Mouse (Mus musculus): ENCODE measurements around the gene Cd80. TPM values are rescaled to one million over a fixed set of nuclear protein-coding genes. Genes with fewer than 3 reads are reported as not detected.
"Not testable (repeated sequence)": the region's sequence is repeated elsewhere in the genome, so short reads cannot be mapped to it uniquely, and the experiment has no call there.

Cd80 gene
- polyA plus RNA-seq, 1 experiment from 2014 or later, result 0.93 TPM

DNA sequence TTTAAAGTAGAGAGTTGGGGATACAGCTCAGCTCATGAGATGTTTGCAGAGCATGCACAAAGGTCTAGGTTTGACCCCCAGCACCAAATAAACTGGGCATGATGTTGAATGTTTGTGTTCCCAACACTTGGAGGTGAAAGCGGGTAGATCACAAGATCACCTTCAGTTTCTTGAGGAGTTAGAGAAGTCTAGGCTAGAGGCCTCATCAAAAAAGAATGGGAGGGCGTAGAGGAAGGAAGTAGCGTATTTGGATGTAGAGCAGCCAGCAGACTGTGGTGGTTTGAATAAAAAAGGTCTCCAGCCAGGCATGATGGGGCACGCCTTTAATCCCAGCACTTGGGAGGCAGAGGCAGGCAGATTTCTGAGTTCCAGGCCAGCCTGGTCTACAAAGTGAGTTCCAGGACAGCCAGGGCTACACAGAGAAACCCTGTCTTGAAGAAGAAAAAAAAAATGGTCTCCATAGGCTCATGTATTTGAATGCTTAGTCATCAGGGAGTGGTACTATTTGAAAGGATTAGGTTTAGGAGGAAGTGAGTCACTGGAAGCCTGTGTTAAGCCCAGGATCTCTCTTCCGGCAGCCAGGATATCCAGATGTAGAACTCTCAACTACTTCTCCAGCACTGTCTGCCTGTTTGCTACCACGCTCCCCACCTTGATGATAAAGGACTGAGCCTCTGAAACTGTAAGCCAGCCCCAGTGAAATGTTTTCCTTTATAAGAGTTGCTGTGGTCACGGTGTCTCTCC lies 11.5 kb upstream of the Cd80 start:
- Histone ChIP-seq H3K4me2 (ENCODE audit: low read length) (no peak overlapping the region), H3K9ac (replicated peaks; ENCODE audit: low read length) (no peak overlapping the region), H3K27me3 (ENCODE audit: control insufficient read depth, insufficient read depth, low read length) (no peaks in the 10 kb centered on the region), H3K9me3 (ENCODE audit: control insufficient read depth, low read length) (no peaks in the 10 kb centered on the region), H3K4me3 (replicated peaks; ENCODE audit: low read depth, low read length) (no peak overlapping the region), H3K27ac (replicated peaks; ENCODE audit: low read depth, low read length) (no peak overlapping the region), H3K4me1 (ENCODE audit: control insufficient read depth, insufficient read depth, low read length) (no peaks in the 10 kb centered on the region), H3K36me3 (ENCODE audit: control insufficient read depth, insufficient read depth, low read length) (peaks cover 55% of the 10 kb centered on the region)
- no peak for ATAC-seq (ENCODE audit: low FRiP score, low TSS enrichment)
- WGBS, result 94% methylated on average over 7 of the region's 7 CpGs
- no peak for DNase-seq

DNA sequence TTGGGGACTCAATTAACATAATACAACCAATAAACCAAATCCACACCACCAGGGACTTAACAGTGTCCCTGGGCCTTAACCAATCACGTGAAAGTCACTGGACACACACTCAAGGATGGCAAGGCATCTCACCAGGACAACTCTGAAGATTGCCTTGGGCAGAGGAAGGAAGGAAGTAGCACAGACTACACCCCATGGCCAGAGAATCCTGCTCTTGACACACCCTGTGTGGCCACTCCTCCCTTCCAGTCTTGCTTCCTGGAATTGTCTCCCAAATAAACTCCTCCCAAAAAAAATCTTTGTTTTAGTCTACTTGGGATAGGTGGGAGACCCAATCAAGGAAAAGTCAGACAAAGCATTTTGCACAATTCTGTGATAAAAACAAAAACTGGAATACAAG lies 10.3 kb upstream of the Cd80 start:
- no peaks in the 10 kb centered on the region for H3K9me3 ChIP-seq (ENCODE audit: control insufficient read depth, low read length)
- H3K4me1 ChIP-seq (ENCODE audit: control insufficient read depth, insufficient read depth, low read length), result no peaks in the 10 kb centered on the region
- H3K4me3 ChIP-seq (replicated peaks; ENCODE audit: low read depth, low read length), result no peak overlapping the region
- H3K9ac ChIP-seq (replicated peaks; ENCODE audit: low read length), result no peak overlapping the region
- no peak for ATAC-seq (ENCODE audit: low FRiP score, low TSS enrichment)
- WGBS, result 100% methylated on average over 1 of the region's 1 CpGs
- DNase-seq, result no peak
- no peaks in the 10 kb centered on the region for H3K27me3 ChIP-seq (ENCODE audit: control insufficient read depth, insufficient read depth, low read length)
- peaks cover 64% of the 10 kb centered on the region for H3K36me3 ChIP-seq (ENCODE audit: control insufficient read depth, insufficient read depth, low read length)
- H3K4me2 ChIP-seq (ENCODE audit: low read length), result no peak overlapping the region
- no peak overlapping the region for H3K27ac ChIP-seq (replicated peaks; ENCODE audit: low read depth, low read length)

DNA sequence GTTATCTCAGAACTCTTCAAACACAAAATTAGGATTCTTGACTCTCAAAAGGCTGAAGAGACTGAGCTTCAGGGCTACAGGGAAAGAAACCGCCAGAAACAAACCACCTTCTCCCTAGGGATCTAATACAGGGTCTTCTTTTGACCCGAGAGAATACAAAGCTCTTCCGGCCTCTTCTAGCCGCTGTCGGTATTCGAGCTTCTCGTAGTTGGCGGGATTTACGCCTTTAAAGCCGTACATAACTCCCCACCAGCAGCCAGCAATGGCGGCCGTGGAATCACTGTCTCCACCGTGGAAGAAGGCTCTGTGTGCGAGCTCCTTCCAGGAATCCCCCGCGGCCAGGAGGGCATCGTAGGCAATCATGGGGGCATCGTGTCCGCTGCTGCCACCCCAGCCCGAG lies 9.8 kb upstream of the Cd80 start:
- DNase-seq (no peak), ATAC-seq (ENCODE audit: low FRiP score, low TSS enrichment) (no peak)
- Histone ChIP-seq H3K27me3 (ENCODE audit: control insufficient read depth, insufficient read depth, low read length) (no peaks in the 10 kb centered on the region), H3K36me3 (ENCODE audit: control insufficient read depth, insufficient read depth, low read length) (peaks cover 67% of the 10 kb centered on the region), H3K4me3 (replicated peaks; ENCODE audit: low read depth, low read length) (no peak overlapping the region), H3K4me1 (ENCODE audit: control insufficient read depth, insufficient read depth, low read length) (peaks cover under 1% of the 10 kb centered on the region; the same call in 1 of the 2 replicates), H3K27ac (replicated peaks; ENCODE audit: low read depth, low read length) (no peak overlapping the region), H3K4me2 (ENCODE audit: low read length) (no peak overlapping the region), H3K9ac (replicated peaks; ENCODE audit: low read length) (no peak overlapping the region), H3K9me3 (ENCODE audit: control insufficient read depth, low read length) (no peaks in the 10 kb centered on the region)
- WGBS, result 97% methylated on average over 20 of the region's 20 CpGs

DNA sequence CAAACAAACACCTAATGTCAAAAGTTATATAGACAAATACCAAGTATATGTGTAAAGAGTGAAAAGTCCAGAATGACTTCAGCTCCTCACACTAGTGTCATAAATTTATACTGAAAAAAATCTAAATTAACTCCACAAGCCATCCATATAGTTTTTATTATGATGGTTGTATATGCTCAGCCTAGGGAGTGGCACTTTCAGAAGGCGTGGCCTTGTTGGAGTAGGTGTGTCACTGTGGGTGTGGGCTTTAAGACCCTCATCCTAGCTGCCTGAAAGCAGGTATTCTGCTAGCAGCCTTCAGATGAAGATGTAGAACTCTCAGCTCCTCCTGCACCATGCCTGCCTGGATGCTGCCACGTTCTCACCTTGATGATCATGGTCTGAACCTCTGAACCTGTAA lies 9.2 kb upstream of the Cd80 start:
- H3K4me3 ChIP-seq (replicated peaks; ENCODE audit: low read depth, low read length); H3K4me1 ChIP-seq (ENCODE audit: control insufficient read depth, insufficient read depth, low read length); ATAC-seq (ENCODE audit: low FRiP score, low TSS enrichment); H3K27ac ChIP-seq (replicated peaks; ENCODE audit: low read depth, low read length); H3K27me3 ChIP-seq (ENCODE audit: control insufficient read depth, insufficient read depth, low read length); H3K9me3 ChIP-seq (ENCODE audit: control insufficient read depth, low read length); DNase-seq; H3K9ac ChIP-seq (replicated peaks; ENCODE audit: low read length); H3K4me2 ChIP-seq (ENCODE audit: low read length): not testable (repeated sequence)
- H3K36me3 ChIP-seq (ENCODE audit: control insufficient read depth, insufficient read depth, low read length), result peaks cover 67% of the 10 kb centered on the region
- WGBS, result 92% methylated on average over 2 of the region's 2 CpGs

DNA sequence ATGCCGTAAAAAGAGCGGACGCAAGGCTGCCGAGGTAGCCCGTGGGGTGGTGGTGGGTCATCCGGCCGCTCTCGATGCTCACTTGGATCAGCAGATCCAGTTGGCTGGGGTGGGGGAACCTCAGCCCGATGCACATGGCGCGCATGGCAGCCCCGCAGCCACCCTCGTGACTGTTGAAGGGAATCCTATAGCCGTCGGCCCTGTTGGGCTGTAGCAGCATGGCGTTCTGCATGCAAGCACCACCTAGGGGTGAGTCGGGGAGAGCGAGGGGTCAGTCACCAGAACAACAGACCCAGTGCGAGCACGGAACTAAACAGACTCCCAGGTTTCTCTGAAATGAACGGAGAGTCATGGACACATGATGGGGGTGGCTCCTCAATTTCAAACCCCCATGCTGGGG lies 8.0 kb upstream of the Cd80 start:
- Histone ChIP-seq H3K4me2 (ENCODE audit: low read length) (no peak overlapping the region), H3K4me3 (replicated peaks; ENCODE audit: low read depth, low read length) (no peak overlapping the region), H3K4me1 (ENCODE audit: control insufficient read depth, insufficient read depth, low read length) (peaks cover 14% of the 10 kb centered on the region), H3K27ac (replicated peaks; ENCODE audit: low read depth, low read length) (no peak overlapping the region), H3K36me3 (ENCODE audit: control insufficient read depth, insufficient read depth, low read length) (peaks cover 67% of the 10 kb centered on the region), H3K27me3 (ENCODE audit: control insufficient read depth, insufficient read depth, low read length) (no peaks in the 10 kb centered on the region), H3K9ac (replicated peaks; ENCODE audit: low read length) (no peak overlapping the region), H3K9me3 (ENCODE audit: control insufficient read depth, low read length) (no peaks in the 10 kb centered on the region)
- no peak for DNase-seq
- no peak for ATAC-seq (ENCODE audit: low FRiP score, low TSS enrichment)
- WGBS, result 89% methylated on average over 21 of the region's 21 CpGs

DNA sequence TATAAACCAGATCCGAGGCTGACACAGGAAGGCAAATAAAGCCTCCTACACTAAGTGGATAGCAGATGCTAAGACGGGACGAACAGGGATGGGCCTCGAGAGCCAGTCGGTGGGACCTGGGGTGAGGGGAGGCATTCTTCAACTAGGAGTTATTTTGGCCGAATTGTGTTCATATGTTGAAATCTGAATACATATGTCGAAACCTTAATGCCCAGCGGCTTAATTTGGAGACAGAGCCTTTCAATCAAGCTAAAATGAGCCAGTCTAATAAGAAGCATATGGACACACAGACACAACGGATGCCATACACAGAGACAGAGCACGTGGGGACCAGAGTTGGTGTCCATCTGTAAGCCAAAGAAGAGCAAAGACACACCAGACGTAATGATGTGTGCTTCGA lies 6.9 kb upstream of the Cd80 start:
- peaks cover 63% of the 10 kb centered on the region for H3K36me3 ChIP-seq (ENCODE audit: control insufficient read depth, insufficient read depth, low read length)
- ATAC-seq (ENCODE audit: low FRiP score, low TSS enrichment), result no peak
- no peak overlapping the region for H3K4me3 ChIP-seq (replicated peaks; ENCODE audit: low read depth, low read length)

DNA sequence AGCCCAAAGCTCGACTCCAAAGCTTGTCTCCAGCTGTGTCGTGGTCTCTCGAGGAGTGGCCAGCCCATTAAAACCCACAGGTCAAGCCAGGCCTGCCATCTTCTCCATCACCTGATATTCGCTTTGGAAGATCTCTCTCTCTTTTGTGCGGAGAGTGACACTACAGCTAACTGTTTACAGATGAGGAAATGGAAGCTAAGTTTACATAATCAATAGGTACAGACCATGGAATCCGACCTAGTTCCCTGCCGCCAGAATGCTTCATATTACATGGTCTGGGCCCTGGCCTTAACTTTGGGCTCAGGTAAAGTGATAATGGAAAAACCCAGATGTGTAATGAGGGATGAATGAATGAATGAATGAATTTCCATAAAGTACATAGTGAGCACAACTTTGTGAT lies 4.7 kb upstream of the Cd80 start:
- DNase-seq (no peak), ATAC-seq (ENCODE audit: low FRiP score, low TSS enrichment) (no peak)
- Histone ChIP-seq H3K36me3 (ENCODE audit: control insufficient read depth, insufficient read depth, low read length) (peaks cover 43% of the 10 kb centered on the region), H3K27me3 (ENCODE audit: control insufficient read depth, insufficient read depth, low read length) (no peaks in the 10 kb centered on the region), H3K4me3 (replicated peaks; ENCODE audit: low read depth, low read length) (no peak overlapping the region), H3K4me2 (ENCODE audit: low read length) (no peak overlapping the region), H3K27ac (replicated peaks; ENCODE audit: low read depth, low read length) (no peak overlapping the region), H3K4me1 (ENCODE audit: control insufficient read depth, insufficient read depth, low read length) (peaks cover 14% of the 10 kb centered on the region), H3K9ac (replicated peaks; ENCODE audit: low read length) (no peak overlapping the region), H3K9me3 (ENCODE audit: control insufficient read depth, low read length) (no peaks in the 10 kb centered on the region)
- WGBS, result 92% methylated on average over 7 of the region's 7 CpGs

More for the DNA sequence above, 6.9 kb upstream of the Cd80 start:
- Histone ChIP-seq H3K4me2 (ENCODE audit: low read length) (no peak overlapping the region), H3K9me3 (ENCODE audit: control insufficient read depth, low read length) (no peaks in the 10 kb centered on the region), H3K9ac (replicated peaks; ENCODE audit: low read length) (no peak overlapping the region), H3K27ac (replicated peaks; ENCODE audit: low read depth, low read length) (no peak overlapping the region), H3K27me3 (ENCODE audit: control insufficient read depth, insufficient read depth, low read length) (no peaks in the 10 kb centered on the region), H3K4me1 (ENCODE audit: control insufficient read depth, insufficient read depth, low read length) (peaks cover 14% of the 10 kb centered on the region)
- 96% methylated on average over 12 of the region's 12 CpGs for WGBS
- DNase-seq, result no peak

DNA sequence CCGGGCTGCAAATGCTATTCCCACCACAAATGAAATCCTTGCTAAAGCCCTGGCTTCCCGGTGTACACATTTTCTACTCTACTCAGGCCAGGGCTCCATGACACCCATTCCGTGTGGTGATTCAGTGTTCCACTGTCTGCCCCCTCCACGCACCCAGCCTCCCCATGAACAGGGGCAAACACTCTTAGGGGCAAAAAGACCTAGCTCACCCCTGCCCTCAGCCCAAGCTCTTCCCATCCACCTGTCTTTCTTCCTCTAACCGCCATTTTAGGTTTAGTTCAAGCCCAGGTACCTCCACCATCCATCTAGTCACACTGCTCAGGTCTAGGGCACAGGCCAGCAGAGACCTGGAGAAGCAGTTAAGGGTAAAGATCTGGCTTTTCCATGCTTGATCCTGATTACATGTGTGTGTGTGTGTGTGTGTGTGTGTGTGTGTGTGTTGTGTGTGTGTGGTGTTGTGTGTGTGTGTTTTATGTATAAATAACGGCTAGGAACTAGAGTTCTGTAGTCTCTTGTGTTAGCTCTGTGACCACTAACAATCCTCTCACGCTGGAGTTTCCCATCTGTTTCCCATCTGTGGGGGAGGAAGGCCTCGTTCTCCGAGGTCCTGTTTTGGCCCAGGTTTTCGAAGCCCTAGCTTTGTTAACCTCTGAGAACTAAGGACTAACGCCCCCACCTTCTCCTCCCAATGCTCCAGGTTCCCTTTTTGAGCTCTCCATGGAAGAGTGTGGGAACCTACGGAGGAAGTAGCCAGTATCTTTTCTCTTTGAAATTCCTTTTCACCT lies 3.7 kb upstream of the Cd80 start:
- peaks cover 33% of the 10 kb centered on the region for H3K36me3 ChIP-seq (ENCODE audit: control insufficient read depth, insufficient read depth, low read length)
- H3K9me3 ChIP-seq (ENCODE audit: control insufficient read depth, low read length), result no peaks in the 10 kb centered on the region
- 50% methylated on average over 12 of the region's 12 CpGs for WGBS
- no peaks in the 10 kb centered on the region for H3K27me3 ChIP-seq (ENCODE audit: control insufficient read depth, insufficient read depth, low read length)
- H3K4me1 ChIP-seq (ENCODE audit: control insufficient read depth, insufficient read depth, low read length), result peaks cover 14% of the 10 kb centered on the region
- H3K27ac ChIP-seq (replicated peaks; ENCODE audit: low read depth, low read length), result no peak overlapping the region; the same call in 1 of the 2 replicates
- peak overlapping the region; percentile 81 for H3K9ac ChIP-seq (replicated peaks; ENCODE audit: low read length)
- ATAC-seq (ENCODE audit: low FRiP score, low TSS enrichment) (no peak), DNase-seq (peak; percentile 11)
- peak overlapping the region; percentile 61 for H3K4me3 ChIP-seq (replicated peaks; ENCODE audit: low read depth, low read length)
- peak overlapping the region; percentile 82 for H3K4me2 ChIP-seq (ENCODE audit: low read length)

Data from midbrain, embryonic 14.5 days (tissue).